Mouse (Mus musculus): ENCODE measurements around the gene Elf5. TPM values are rescaled to one million over a fixed set of nuclear protein-coding genes. Genes with fewer than 3 reads are reported as not detected.

Gene Elf5
- polyA plus RNA-seq (2012; rRNA removed) = 3.5 and 5.4 TPM in 2 replicates

DNA sequence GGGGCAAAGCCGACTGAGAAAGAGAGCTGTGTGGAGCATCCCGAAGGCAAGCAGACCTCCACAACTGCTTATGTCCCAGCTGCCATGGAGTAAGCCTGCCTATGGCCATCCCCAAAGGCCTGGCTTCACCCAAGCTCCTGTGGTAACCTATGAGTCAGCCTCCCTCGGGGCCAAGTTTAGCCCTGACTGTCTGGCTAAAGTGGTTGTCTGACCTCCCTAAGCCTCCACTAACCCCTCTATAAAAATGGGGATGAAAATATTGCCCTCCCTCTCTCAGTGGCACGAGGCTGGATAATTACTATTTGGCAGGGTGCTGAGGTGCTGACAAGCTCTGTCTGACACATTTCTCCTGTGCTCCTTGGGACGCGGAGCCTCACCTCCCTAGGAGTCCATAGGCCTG, at the start of gene Elf5:
Gene Elf5 (plus strand): TSS at position 341 of the 400 bp plus-strand sequence.

DNA sequence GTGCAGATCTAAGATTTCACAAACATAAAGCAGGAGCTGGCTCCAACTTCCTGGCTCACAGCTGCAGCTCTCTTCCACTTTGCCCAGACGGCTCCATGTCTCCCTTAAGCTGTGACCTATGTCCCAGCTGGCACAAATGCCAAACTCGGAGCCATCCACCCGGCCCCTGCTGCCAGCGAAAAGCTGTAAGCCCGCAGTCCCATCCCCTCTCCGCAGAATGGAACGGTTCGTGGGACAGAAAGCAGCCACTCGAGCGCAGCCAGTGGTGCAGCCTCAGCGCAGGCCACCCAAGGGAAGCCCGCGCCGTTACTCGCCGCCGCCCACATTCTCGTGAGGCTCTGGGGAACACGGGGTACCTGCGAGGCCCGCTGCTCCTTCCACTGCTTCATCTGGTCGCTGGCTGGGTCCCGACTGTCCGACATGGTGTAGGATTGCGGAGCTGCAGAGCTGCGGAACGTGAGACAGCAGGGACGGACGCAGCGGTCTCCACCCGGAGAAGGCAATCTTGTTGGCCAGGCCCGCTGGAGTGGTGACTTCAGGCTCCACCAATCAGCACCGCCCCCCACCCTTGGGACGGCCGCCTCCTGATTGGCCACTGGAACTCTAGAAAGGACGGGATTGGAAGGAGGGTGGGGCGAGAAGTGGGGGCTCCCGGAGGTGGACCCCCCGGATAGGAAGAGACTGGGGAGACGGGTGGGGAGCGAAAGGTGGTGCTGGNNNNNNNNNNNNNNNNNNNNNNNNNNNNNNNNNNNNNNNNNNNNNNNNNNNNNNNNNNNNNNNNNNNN, 73.3 kb downstream of the Elf5 start, which contains the start of gene Cat:
Gene Cat (minus strand): TSS at position 544 of the 785 bp plus-strand sequence.

Other genes starting within 250 kb of the Elf5 start
- gene Ehf, start 108.4 kb upstream of the Elf5 start, polyA plus RNA-seq (2012; rRNA removed) = 26.1 and 33.9 TPM in 2 replicates
- gene Cat, start 73.5 kb downstream of the Elf5 start, polyA plus RNA-seq (2012; rRNA removed) = 22.8 and 23.3 TPM in 2 replicates
- 3.7 and 5.2 TPM in 2 replicates for gene Abtb2, start 154.6 kb downstream of the Elf5 start, polyA plus RNA-seq (2012; rRNA removed)

All from stomach, adult 2 months (tissue).